Mouse (Mus musculus): ENCODE measurements around the gene Tdrd1.
"Not testable (repeated sequence)": the region's sequence is repeated elsewhere in the genome, so short reads cannot be mapped to it uniquely, and the experiment has no call there.

DNA sequence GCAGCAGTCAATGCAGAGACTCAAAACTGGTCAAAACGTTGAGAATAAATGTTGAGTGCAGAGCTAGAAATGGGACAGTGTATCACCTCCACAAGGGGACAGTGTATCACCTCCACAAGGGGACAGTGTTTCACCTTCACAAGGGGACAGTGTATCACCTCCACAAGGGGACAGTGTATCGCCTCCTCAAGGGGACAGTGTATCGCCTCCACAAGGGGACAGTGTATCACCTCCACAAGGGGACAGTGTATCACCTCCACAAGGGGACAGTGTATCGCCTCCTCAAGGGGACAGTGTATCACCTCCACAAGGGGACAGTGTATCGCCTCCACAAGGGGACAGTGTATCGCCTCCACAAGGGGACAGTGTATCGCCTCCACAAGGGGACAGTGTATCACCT lies 47.5 kb upstream of the Tdrd1 start:
- not testable (repeated sequence) for TF ChIP-seq MAX (IDR thresholded peaks at IDR 0.05; ENCODE audit: low read length); JUN (IDR thresholded peaks at IDR 0.05; ENCODE audit: insufficient read depth, low read depth, low read length); POLR2A (IDR thresholded peaks at IDR 0.05; ENCODE audit: low read depth, low read length); CHD1 (IDR thresholded peaks at IDR 0.05; ENCODE audit: low read depth, low read length); EP300 (IDR thresholded peaks at IDR 0.05; ENCODE audit: low read length); ETS1 (conservative IDR thresholded peaks at IDR 0.05; ENCODE audit: low read depth, low read length); HCFC1 (IDR thresholded peaks at IDR 0.05; ENCODE audit: low read depth, low read length); E2F4 (IDR thresholded peaks at IDR 0.05; ENCODE audit: insufficient replicate concordance, low read depth, low read length); TBP (conservative IDR thresholded peaks at IDR 0.05; ENCODE audit: low read depth, low read length); ZKSCAN1 (IDR thresholded peaks at IDR 0.05; ENCODE audit: borderline replicate concordance, low read depth, low read length); SMC3 (IDR thresholded peaks at IDR 0.05; ENCODE audit: low read depth, low read length)
- peak in 1 of 2 experiments; percentile 34; a peak in 2 of 4 replicates for TF ChIP-seq CTCF (conservative IDR thresholded peaks at IDR 0.05 in 1 of 2, IDR thresholded peaks at IDR 0.05 in 1 of 2; ENCODE audit: low read depth in 2 of 2, low read length in 2 of 2)
